Mouse (Mus musculus) spleen, adult 2 months (tissue): Measurements from ENCODE around the gene Zmynd8. TPM values are rescaled to one million over a fixed set of nuclear protein-coding genes. Genes with fewer than 3 reads are reported as not detected.

Experiments used
- DNase-seq, 2 experiments: peaks; one replicate each; pipeline versions ENCODE4 v3.0.0 to v3.0.0-alpha.2; 2012 to 2021; ENCODE audit warnings: low spot score in 2 of 2, low read depth in 1 of 2
- H3K27ac ChIP-seq: fragments of 200-500 bp; 2 replicates; pipeline ENCODE4 v1.5.1; 2012; ENCODE audit warnings: low read length, inconsistent platforms; ENCODE audit not compliant: insufficient read depth
- H3K27me3 ChIP-seq: fragments of 200-500 bp; 2 replicates; pipeline ENCODE4 v1.6.1; 2012; ENCODE audit warnings: mild to moderate bottlenecking, moderate library complexity, low read length, inconsistent platforms; ENCODE audit not compliant: control insufficient read depth, insufficient read depth
- H3K36me3 ChIP-seq: fragments of 200-500 bp; 2 replicates; pipeline ENCODE4 v1.6.1; 2012; ENCODE audit warnings: mild to moderate bottlenecking, low read length, inconsistent platforms; ENCODE audit not compliant: control insufficient read depth, insufficient read depth
- H3K4me1 ChIP-seq: fragments of 200-500 bp; 2 replicates; pipeline ENCODE4 v1.6.1; 2011; ENCODE audit warnings: inconsistent platforms; ENCODE audit not compliant: control insufficient read depth, insufficient read depth, insufficient read length
- H3K4me3 ChIP-seq: fragments of 200-500 bp; 2 replicates; pipeline ENCODE4 v1.5.1; 2011; ENCODE audit warnings: mild to moderate bottlenecking, inconsistent platforms; ENCODE audit not compliant: insufficient read depth, insufficient read length; ENCODE audit errors: extremely low read depth
- CTCF ChIP-seq: fragments of 200-500 bp; IDR thresholded peaks from 2 replicates; pipeline ENCODE4 v1.5.1; 2011; ENCODE audit warnings: mild to moderate bottlenecking, inconsistent platforms; ENCODE audit not compliant: insufficient read depth, insufficient read length, insufficient replicate concordance; ENCODE audit errors: extremely low read depth
- POLR2A ChIP-seq: fragments of 200-500 bp; IDR thresholded peaks from 2 replicates; pipeline ENCODE4 v1.6.1; 2011; ENCODE audit warnings: low read depth, low read length, inconsistent platforms
- WGBS: fragments of 180-500 bp; shearing (Covaris S2); methylation state at CpG from one replicate; pipeline ENCODE4 v1.1.7; 2018; 5-methylcytosine and 5-hydroxymethylcytosine counted together
- polyA plus RNA-seq: library from polyadenylated mRNA; depleted of rRNA; stranded (reverse); fragments of >200 nt; gene quantifications from 2 replicates; pipeline ENCODE4 v1.2.3, GENCODE M21; 2012

The Zmynd8 gene
- polyA plus RNA-seq, 1 experiment, result 25.0 TPM

GRCm38 (mm10) chr2:165866951-165867387, 31.8 kb downstream of the Zmynd8 start:
- TF ChIP-seq POLR2A (no peak), CTCF (no peak)
- Histone ChIP-seq H3K36me3 (peaks cover 19% of the 10 kb centered on the region), H3K27me3 (no peaks in the 10 kb centered on the region), H3K4me1 (no peaks in the 10 kb centered on the region; the same call in 1 of the 2 replicates), H3K4me3 (no peak overlapping the region), H3K27ac (no peak overlapping the region)
- no peak for DNase-seq
- WGBS, result 91% methylated on average over 12 of the region's 12 CpGs

GRCm38 (mm10) chr2:165866412-165866811, 32.4 kb downstream of the Zmynd8 start:
- WGBS, result 80% methylated on average over 8 of the region's 8 CpGs
- peaks cover 20% of the 10 kb centered on the region for H3K36me3 ChIP-seq
- DNase-seq, result no peak
- no peak overlapping the region for H3K4me3 ChIP-seq
- H3K4me1 ChIP-seq, result no peaks in the 10 kb centered on the region; the same call in 1 of the 2 replicates
- TF ChIP-seq CTCF, result no peak
- no peak for TF ChIP-seq POLR2A
- H3K27me3 ChIP-seq, result no peaks in the 10 kb centered on the region
- H3K27ac ChIP-seq, result no peak overlapping the region

GRCm38 (mm10) chr2:165864769-165865168, 34.0 kb downstream of the Zmynd8 start:
- H3K27ac ChIP-seq, result no peak overlapping the region
- TF ChIP-seq POLR2A (no peak), CTCF (no peak)
- H3K27me3 ChIP-seq, result no peaks in the 10 kb centered on the region
- 82% methylated on average over 3 of the region's 3 CpGs for WGBS
- H3K36me3 ChIP-seq, result peaks cover 17% of the 10 kb centered on the region
- no peaks in the 10 kb centered on the region; the same call in 1 of the 2 replicates for H3K4me1 ChIP-seq
- no peak for DNase-seq
- no peak overlapping the region for H3K4me3 ChIP-seq

- H3K27me3 ChIP-seq, result no peaks in the 10 kb centered on the region
- peaks cover 14% of the 10 kb centered on the region; the same call in 1 of the 2 replicates for H3K4me1 ChIP-seq
- H3K27ac ChIP-seq, result no peak overlapping the region
- TF ChIP-seq CTCF, result no peak
- TF ChIP-seq POLR2A, result no peak
- 93% methylated on average over 26 of the region's 26 CpGs for WGBS
- DNase-seq, result no peak
- peaks cover 10% of the 10 kb centered on the region for H3K36me3 ChIP-seq
- no peak overlapping the region for H3K4me3 ChIP-seq
Measured at GRCm38 (mm10) chr2:165861683-165862594, 36.9 kb downstream of the Zmynd8 start.

GRCm38 (mm10) chr2:165860962-165861682, 37.7 kb downstream of the Zmynd8 start:
- peaks cover 10% of the 10 kb centered on the region for H3K36me3 ChIP-seq

GRCm38 (mm10) chr2:165860447-165860846, 38.4 kb downstream of the Zmynd8 start:
- DNase-seq, result no peak
- peaks cover 10% of the 10 kb centered on the region for H3K36me3 ChIP-seq
- peaks cover 17% of the 10 kb centered on the region; the same call in 1 of the 2 replicates for H3K4me1 ChIP-seq

More at GRCm38 (mm10) chr2:165860962-165861682, 37.7 kb downstream of the Zmynd8 start:
- H3K27me3 ChIP-seq, result no peaks in the 10 kb centered on the region
- DNase-seq, result no peak
- H3K4me1 ChIP-seq, result peaks cover 14% of the 10 kb centered on the region; the same call in 1 of the 2 replicates
- no peak for TF ChIP-seq POLR2A
- no peak for TF ChIP-seq CTCF
- no peak overlapping the region for H3K27ac ChIP-seq
- 72% methylated on average over 20 of the region's 20 CpGs for WGBS
- no peak overlapping the region for H3K4me3 ChIP-seq

More at GRCm38 (mm10) chr2:165860447-165860846, 38.4 kb downstream of the Zmynd8 start:
- no peak for TF ChIP-seq CTCF
- no peak for TF ChIP-seq POLR2A
- Histone ChIP-seq H3K4me3 (no peak overlapping the region), H3K27ac (no peak overlapping the region), H3K27me3 (no peaks in the 10 kb centered on the region)
- 94% methylated on average over 6 of the region's 6 CpGs for WGBS
